Mouse (Mus musculus) hematopoietic multipotent progenitor cell, adult 10-12 weeks (in vitro differentiated cells): ENCODE results near the gene Hist2h2ac. TPM values are rescaled to one million over a fixed set of nuclear protein-coding genes. Genes with fewer than 3 reads are reported as not detected.

Experiments
- polyA plus RNA-seq: library from polyadenylated mRNA; stranded (reverse); fragments of >175 nt; gene quantifications from 2 replicates; pipeline ENCODE4 v1.2.3, GENCODE M21; 2012; ENCODE audit warnings: low replicate concordance

Hist2h2ac gene
- polyA plus RNA-seq, 1 experiment: 10.9 TPM

Other genes with a start within 250 kb of the Hist2h2ac start
- gene Plekho1, start 224.9 kb downstream of the Hist2h2ac start, polyA plus RNA-seq: 477 and 734 TPM in 2 replicates
- 3.7 and 6.5 TPM in 2 replicates for gene Vps45, start 162.4 kb downstream of the Hist2h2ac start, polyA plus RNA-seq
- gene Otud7b, start 116.4 kb downstream of the Hist2h2ac start, polyA plus RNA-seq: 11.8 and 12.2 TPM in 2 replicates
- gene Mtmr11, start 58.9 kb downstream of the Hist2h2ac start, polyA plus RNA-seq: 0.06 and 0.09 TPM in 2 replicates
- 318 and 510 TPM in 2 replicates for gene Sf3b4, start 48.5 kb downstream of the Hist2h2ac start, polyA plus RNA-seq
- gene Sv2a, start 39.7 kb downstream of the Hist2h2ac start, polyA plus RNA-seq: 2.5 and 3.2 TPM in 2 replicates
- 39.2 and 60.6 TPM in 2 replicates for gene Bola1, start 1.2 kb downstream of the Hist2h2ac start, polyA plus RNA-seq
- 0.92 TPM in 1 of 2 replicates, not detected in the other for gene Hist2h2ab, start 1.0 kb downstream of the Hist2h2ac start, polyA plus RNA-seq
- 0.81 and 1.8 TPM in 2 replicates for gene Hist2h2be, start 239 bp upstream of the Hist2h2ac start, polyA plus RNA-seq
- 11.6 and 19.6 TPM in 2 replicates for gene Hist2h3c2, start 18.2 kb upstream of the Hist2h2ac start, polyA plus RNA-seq
- gene Hist2h2aa2, start 19.4 kb upstream of the Hist2h2ac start, polyA plus RNA-seq: 148 and 380 TPM in 2 replicates
- 11.3 and 34.0 TPM in 2 replicates for gene Hist2h2aa1, start 24.6 kb upstream of the Hist2h2ac start, polyA plus RNA-seq
- gene Hist2h3c1, start 25.8 kb upstream of the Hist2h2ac start, polyA plus RNA-seq: not detected in 2 replicates
- gene Hist2h4, start 42.4 kb upstream of the Hist2h2ac start, polyA plus RNA-seq: 5.5 and 5.8 TPM in 2 replicates
- 38.1 and 40.7 TPM in 2 replicates for gene Hist2h3b, start 47.8 kb upstream of the Hist2h2ac start, polyA plus RNA-seq
- gene Hist2h2bb, start 48.9 kb upstream of the Hist2h2ac start, polyA plus RNA-seq: 1.0 and 1.8 TPM in 2 replicates
- gene Fcgr1, start 73.1 kb upstream of the Hist2h2ac start, polyA plus RNA-seq: 0.83 and 1.8 TPM in 2 replicates
- gene BC107364, start 231.4 kb upstream of the Hist2h2ac start, polyA plus RNA-seq: not detected in 2 replicates